Mouse (Mus musculus) liver, adult 2 months (tissue): ENCODE data around the gene Dlgap1.

Experiments
- CTCF ChIP-seq: fragments of 200-500 bp; IDR thresholded peaks from 2 replicates; pipeline ENCODE4 v1.5.1; 2011; ENCODE audit warnings: low read depth, low read length, control low read depth
- POLR2A ChIP-seq: fragments of 200-500 bp; IDR thresholded peaks from 2 replicates; pipeline ENCODE4 v1.6.1; 2011; ENCODE audit warnings: low read length, control low read depth; ENCODE audit not compliant: insufficient read depth; ENCODE audit errors: extremely low read depth

GRCm38 (mm10) chr17:70845543-70845942 lies 876.7 kb downstream of the Dlgap1 start:
- TF ChIP-seq CTCF (no peak), POLR2A (no peak)
